Mouse (Mus musculus) mature B cell (primary cell): ENCODE data around the gene Phf1.
"Not testable (repeated sequence)": the region's sequence is repeated elsewhere in the genome, so short reads cannot be mapped to it uniquely, and the experiment has no call there.

Source experiments
- in situ Hi-C: fragments of 300-500 bp; cut with MboI; formaldehyde crosslinking; loops from 2 replicates; pipeline ENCODE4 v1.14.3; 2019

Gene Phf1

GRCm38 (mm10) chr17:26932839-26933398, at the start of gene Phf1:
TSS of gene Phf1 (plus strand) at chr17:26933052.
- in situ Hi-C loops: no loop called here

- in situ Hi-C loops: no loop called here
Measured at GRCm38 (mm10) chr17:26883585-26883984, 49.3 kb upstream of the Phf1 start.

- in situ Hi-C loops: loop anchor here (5.0 kb wide), 2 partner anchors 88 to 228 kb away; no protein-coding TSS in a partner anchor
Measured at GRCm38 (mm10) chr17:26884995-26885926, 47.6 kb upstream of the Phf1 start.

- in situ Hi-C loops: loop anchor here (5.0 kb wide), 2 partner anchors 89 to 229 kb away; no protein-coding TSS in a partner anchor
Measured at GRCm38 (mm10) chr17:26886047-26886749, 46.7 kb upstream of the Phf1 start.

GRCm38 (mm10) chr17:26887926-26888325, 44.9 kb upstream of the Phf1 start:
- in situ Hi-C loops: loop anchor here (5.0 kb wide), 2 partner anchors 91 to 231 kb away; no protein-coding TSS in a partner anchor

- in situ Hi-C loops: no loop called here
Measured at GRCm38 (mm10) chr17:26892635-26893375, 40.0 kb upstream of the Phf1 start.

GRCm38 (mm10) chr17:26893492-26893891, 39.4 kb upstream of the Phf1 start:
- in situ Hi-C loops: no loop called here

GRCm38 (mm10) chr17:26894342-26894741, 38.5 kb upstream of the Phf1 start:
- in situ Hi-C loops: no loop called here

- in situ Hi-C loops: no loop called here
Measured at GRCm38 (mm10) chr17:26895578-26895977, 37.3 kb upstream of the Phf1 start.

GRCm38 (mm10) chr17:26900916-26901315, 31.9 kb upstream of the Phf1 start:
- in situ Hi-C loops: no loop called here

- in situ Hi-C loops: no loop called here
Measured at GRCm38 (mm10) chr17:26904320-26904719, 28.5 kb upstream of the Phf1 start.

- in situ Hi-C loops: not testable (repeated sequence)
Measured at GRCm38 (mm10) chr17:26907506-26907905, 25.3 kb upstream of the Phf1 start.

- in situ Hi-C loops: no loop called here
Measured at GRCm38 (mm10) chr17:26915248-26915647, 17.6 kb upstream of the Phf1 start.

GRCm38 (mm10) chr17:26916711-26917482, 16.0 kb upstream of the Phf1 start, which contains the start of gene Kifc5b:
TSS of gene Kifc5b (plus strand) at chr17:26917091.
- in situ Hi-C loops: no loop called here

- in situ Hi-C loops: not testable (repeated sequence)
Measured at GRCm38 (mm10) chr17:26917560-26917959, 15.3 kb upstream of the Phf1 start.

- in situ Hi-C loops: no loop called here
Measured at GRCm38 (mm10) chr17:26918343-26918742, 14.5 kb upstream of the Phf1 start.

GRCm38 (mm10) chr17:26919516-26919915, 13.3 kb upstream of the Phf1 start:
- in situ Hi-C loops: not testable (repeated sequence)

- in situ Hi-C loops: not testable (repeated sequence)
Measured at GRCm38 (mm10) chr17:26922368-26922767, 10.5 kb upstream of the Phf1 start.

- in situ Hi-C loops: not testable (repeated sequence)
Measured at GRCm38 (mm10) chr17:26925414-26925813, 7.4 kb upstream of the Phf1 start.

GRCm38 (mm10) chr17:26931795-26932194, 1.1 kb upstream of the Phf1 start:
- in situ Hi-C loops: not testable (repeated sequence)

- in situ Hi-C loops: no loop called here
Measured at GRCm38 (mm10) chr17:26933419-26933818, 567 bp downstream of the Phf1 start.
